Mouse (Mus musculus): ENCODE measurements around the gene Islr2.
A peak's percentile ranks its signal among the peaks of the same experiment; 100 is the strongest.

Gene Islr2

DNA sequence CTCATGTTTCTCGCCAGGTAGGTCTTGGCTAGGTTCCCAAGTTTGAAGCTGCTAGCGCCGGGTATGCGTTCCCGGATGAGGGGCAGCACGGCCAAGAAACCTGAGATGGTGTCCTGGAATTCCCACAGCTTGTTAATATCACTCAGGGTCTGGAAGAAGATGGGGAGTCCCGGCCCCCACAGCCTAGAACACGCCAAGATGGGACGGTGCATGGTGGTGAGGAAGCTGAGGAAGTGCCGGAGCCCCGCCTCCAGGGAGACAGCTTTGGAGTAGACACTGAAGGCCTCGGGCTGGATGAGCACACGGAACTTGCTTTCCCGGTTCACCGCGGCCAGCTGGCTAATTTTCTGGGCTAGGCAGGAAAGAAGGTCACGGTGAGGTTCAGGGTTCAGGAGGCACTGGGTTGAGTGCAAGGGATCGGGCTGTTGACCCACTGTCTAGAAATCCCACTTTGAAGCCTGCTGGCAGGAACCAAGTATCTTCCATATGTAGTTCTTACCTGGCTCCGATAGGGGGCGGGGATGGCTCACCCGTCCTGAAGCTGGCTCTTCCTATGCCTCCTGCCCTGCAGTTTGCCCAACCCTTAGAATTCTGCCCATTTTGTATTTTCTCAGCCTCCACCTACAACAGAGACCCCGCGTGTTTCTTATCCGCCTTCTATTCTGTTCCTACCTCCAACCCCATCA, 16.2 kb upstream of the Islr2 start:
- peak; percentile 52 to 67 for DNase-seq

DNA sequence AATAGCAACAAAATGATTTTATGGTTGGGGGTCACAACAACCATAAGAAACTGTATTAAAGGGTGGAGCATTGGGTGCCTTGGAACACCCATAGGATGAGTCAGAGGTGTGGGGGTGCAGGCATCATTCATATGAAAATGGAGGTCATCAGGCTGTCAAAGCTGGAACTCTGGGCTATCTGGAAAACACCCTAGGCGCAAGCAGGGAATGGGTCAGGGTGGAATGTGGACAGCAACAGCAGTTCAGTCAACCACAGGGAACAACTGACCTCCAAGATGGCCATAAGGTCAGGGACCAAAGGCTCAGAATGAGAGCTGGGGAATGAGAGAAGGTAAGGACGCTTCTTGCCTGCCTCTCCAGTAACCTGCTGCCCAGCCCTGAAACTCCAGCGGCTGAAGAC, 14.4 kb upstream of the Islr2 start:
- no peak for DNase-seq

GRCm38 (mm10) chr9:58216402-58216801, 12.3 kb upstream of the Islr2 start:
- no peak for DNase-seq

- DNase-seq = no peak
These were observed 10.5 kb upstream of the Islr2 start for GRCm38 (mm10) chr9:58214519-58215180.

GRCm38 (mm10) chr9:58213865-58214264, 9.7 kb upstream of the Islr2 start:
- no peak for DNase-seq

DNA sequence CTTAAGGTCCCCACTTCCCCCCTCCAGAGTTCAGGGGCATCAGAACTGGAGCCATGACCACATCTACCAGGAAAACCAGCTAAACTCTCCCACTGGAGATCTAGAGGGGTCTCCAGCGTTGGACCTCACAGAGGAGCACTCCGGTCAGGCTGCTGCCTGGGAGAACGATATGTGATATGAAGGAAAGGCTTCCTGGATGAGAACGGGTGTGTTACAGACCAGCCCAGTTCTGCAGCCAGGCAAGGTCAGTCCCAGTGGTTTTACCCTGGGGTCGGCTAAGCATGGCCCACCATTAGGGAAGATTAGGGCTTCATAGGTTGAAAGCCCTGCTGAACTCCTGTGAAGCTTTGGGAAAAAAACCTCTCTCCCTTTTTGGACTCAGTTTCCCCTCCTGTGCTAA, 9.3 kb upstream of the Islr2 start:
- no peak for DNase-seq

DNA sequence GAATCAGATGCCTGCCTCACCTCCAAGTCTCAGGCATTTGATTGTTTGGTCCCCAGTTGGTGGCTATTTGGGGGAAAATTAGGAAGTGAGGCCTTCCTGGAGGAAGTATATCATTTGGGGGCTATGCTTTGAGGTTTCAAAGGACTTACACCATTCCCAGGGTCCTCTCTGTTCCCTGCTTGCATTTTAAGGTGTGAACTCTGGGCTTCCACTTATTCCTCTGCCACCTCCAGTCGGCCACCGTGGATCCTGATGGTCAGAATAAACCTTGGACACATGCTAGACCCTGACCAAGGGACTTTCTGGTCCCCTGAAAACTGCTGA, 6.1 kb upstream of the Islr2 start:
- no peak for DNase-seq

DNA sequence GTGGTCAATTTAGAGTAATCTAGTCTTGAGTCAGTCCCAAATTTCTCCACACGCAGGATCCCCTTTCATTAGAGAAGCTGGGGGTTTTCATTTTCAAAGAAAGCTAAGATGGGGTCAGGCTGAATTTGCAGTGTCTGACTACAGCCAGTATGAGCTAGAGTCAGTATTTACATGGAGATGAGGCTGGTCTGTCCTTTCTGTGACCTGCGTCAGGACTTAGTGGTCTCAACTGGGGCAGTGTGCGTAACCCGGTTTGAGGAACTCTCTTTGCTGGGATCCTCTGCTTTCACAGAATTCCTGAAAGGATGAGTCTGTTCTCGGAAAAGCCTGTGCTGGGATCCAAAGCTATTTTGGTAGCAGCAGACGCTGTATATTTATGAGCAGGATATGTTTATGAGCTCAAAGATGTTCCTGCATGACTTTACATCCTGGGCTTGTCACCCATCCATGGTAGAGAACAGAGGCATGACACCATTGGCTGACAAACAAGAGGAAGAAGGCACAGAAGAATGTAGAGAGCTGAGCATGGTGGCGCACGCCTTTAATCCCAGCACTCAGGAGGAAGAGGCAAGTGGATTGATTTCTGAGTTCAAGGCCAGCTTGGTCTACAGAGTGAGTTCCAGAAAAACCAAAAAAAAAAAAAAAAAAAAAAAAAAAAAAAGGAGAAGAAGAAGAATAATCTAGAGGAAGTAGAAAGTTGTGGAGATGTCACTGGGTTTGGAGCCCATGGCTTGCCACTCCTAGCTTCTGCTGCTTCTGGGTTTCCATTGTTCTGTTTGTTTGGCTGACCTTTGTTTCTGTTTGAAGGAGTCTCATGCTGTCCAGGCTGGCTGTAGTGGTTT, 5.6 kb upstream of the Islr2 start:
- DNase-seq = no peak

- no peak for DNase-seq
These were observed 1.9 kb upstream of the Islr2 start for GRCm38 (mm10) chr9:58206013-58206412.

DNA sequence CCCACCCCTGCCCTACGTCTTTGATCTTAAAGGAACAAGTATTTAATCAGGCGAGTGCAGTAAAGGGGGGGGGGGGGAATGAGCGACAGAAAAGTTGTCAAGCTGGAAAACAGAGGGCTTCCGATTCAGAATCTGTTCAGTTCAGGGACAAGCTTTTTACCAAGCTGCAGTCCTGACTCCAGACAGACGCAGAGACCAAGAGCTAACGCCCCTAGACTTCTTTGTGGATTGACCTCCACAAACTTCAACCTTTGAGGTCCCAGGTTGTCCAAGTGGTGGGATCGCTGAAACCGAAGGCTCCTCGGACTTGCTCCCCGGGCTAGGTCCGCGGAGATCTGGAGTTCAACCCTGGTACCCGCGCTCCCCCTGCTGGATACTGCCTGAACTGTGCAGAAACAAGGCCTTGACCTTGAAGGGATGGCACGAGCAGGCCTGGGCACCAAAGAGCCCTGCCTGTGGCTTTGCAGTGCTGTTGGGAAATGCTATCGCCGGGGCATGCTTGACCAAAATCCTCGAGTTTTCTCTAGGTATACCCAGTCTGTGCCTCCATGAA, 405 bp upstream of the Islr2 start:
- peak; percentile 89 to 94 for DNase-seq

DNA sequence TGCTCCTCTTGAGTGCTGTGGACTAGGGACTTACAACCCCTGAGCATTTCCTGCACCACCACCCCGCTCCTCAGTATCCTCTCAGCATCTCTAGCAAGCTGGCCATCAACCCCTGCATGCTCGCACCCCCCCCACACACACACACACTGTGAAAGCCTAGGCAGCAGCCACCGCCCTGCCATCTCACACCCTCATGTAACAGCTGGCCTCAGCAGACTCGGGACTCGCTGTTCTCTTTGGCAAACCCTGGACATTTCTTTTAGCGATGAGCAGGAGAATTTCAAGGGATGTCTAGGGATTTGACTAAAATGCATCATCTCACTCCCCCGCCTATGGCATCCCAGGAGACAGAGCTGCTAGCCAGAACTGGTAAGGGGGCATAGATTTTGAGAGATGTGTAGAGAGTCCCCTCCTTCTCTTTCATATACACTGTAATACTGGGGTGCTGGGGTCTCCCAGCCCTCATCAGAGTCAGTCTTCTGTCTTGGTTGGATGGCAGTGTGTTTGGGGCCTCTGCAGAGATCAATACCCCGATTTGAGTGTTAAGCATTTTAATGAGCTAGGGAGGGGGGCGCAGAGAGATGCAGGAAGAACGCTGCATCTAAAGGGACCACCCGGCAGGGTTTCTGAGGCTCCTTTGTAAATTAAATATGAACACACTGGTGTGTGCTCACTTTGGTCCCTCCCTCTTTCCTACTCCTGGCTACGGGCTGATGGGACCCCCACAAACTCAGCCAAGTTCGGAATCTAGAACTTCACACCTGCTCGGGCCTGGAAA, 1.3 kb downstream of the Islr2 start:
- DNase-seq = no peak

GRCm38 (mm10) chr9:58201861-58202549, 2.1 kb downstream of the Islr2 start:
- no peak for DNase-seq

- no peak for DNase-seq
These were observed 2.9 kb downstream of the Islr2 start for GRCm38 (mm10) chr9:58201091-58201842.

GRCm38 (mm10) chr9:58200270-58201090, 3.6 kb downstream of the Islr2 start:
- DNase-seq = no peak

GRCm38 (mm10) chr9:58199381-58200269, 4.5 kb downstream of the Islr2 start:
- DNase-seq = no peak

DNA sequence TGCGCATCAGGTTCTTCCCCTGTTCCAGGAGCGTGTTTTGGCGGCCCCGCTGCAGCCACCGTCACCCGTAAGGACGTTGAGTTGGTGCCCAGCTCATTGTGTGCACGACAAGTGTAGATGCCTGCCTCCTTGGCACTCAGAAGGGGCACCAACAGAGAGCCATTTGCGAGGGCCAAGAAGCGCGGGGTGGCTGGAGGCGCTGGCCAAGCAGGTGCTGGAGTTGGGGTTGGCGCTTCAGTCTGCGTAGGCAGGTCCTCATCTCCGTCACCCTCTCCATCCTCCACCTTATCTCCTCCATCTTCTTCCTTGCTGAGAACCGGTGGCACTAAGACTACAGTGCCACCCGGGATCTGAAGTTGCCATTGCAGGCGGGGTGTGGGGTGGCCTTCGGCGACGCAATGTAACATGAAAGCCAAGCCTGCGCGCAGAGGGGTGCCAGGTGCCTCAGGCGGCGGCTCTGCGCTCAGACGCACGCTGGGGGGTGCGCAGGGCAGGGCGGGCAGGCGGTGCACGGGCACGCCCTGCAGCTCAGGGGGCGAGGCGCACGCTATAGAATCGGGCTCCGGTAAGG, 5.2 kb downstream of the Islr2 start:
- DNase-seq = peak in 1 of 2 experiments; percentile 22

DNA sequence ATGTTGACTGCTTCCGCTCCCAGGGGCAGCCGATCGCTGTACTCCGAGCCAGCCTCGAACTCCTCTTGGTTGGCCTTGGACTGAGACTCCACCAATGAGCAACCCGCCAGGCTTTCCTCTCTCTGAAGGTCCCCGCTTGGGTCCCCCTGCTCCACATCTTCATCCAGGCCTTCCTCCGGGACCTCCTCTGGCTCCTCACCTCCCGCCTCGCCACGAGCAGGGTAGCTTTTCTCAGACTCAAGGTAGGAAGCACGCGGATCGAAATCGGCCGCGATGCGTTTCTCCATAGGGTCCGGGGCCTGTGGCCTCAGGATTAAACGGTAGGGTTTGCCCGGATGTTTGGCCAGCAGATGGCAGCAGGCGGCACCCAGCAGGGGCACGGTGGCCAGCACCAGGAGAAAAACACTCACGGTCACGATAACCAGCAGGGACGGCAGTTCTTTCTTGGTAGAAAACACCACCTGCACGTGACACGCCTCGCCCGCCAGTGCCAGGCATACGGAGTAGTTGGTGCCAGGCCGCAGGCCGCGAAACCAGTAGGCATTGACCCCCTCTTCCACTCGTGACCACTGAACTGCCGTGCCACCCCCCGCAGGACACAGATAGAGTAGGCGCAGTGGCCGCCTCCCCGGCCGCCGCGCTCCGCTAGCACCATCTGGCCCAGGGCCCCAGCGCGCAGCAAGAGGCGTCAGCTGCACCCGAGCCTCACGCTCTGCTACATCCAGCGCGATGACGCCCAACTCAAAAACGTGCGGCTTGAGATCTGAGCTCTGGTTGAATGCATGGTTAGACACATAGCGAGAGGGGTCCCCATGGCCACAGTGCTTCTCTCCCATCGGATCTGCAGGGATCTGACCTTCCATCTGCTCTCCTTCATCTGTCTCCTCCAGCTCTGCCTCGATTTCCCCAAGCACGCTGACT, 6.1 kb downstream of the Islr2 start:
- peak; percentile 46 to 54 for DNase-seq
